Mouse (Mus musculus) brown adipose tissue, adult 24 weeks (tissue): Measurements from ENCODE around the gene Auts2. TPM values are rescaled to one million over a fixed set of nuclear protein-coding genes. Genes with fewer than 3 reads are reported as not detected.

ENCODE experiments used
- H3K27ac ChIP-seq: fragments of 200-500 bp; replicated peaks from 2 replicates; pipeline ENCODE4 v1.5.1; 2012; ENCODE audit warnings: low read depth, mild to moderate bottlenecking, low read length
- H3K4me1 ChIP-seq: fragments of 200-500 bp; 2 replicates; pipeline ENCODE4 v1.6.1; 2012; ENCODE audit warnings: low read length, mixed read lengths; ENCODE audit not compliant: control insufficient read depth, insufficient read depth, insufficient read length
- H3K4me3 ChIP-seq: fragments of 200-500 bp; 2 replicates; pipeline ENCODE4 v1.5.1; 2012; ENCODE audit warnings: low read depth, mild to moderate bottlenecking, low read length, moderate library complexity; ENCODE audit not compliant: insufficient read depth
- polyA plus RNA-seq: library from polyadenylated mRNA; stranded (reverse); fragments of >200 nt; gene quantifications from 2 replicates; pipeline ENCODE4 v1.2.4, GENCODE M21; 2012; ENCODE audit not compliant: missing spikeins, insufficient read depth, insufficient read length

Auts2 gene
- polyA plus RNA-seq, 1 experiment = 2.4 TPM

DNA sequence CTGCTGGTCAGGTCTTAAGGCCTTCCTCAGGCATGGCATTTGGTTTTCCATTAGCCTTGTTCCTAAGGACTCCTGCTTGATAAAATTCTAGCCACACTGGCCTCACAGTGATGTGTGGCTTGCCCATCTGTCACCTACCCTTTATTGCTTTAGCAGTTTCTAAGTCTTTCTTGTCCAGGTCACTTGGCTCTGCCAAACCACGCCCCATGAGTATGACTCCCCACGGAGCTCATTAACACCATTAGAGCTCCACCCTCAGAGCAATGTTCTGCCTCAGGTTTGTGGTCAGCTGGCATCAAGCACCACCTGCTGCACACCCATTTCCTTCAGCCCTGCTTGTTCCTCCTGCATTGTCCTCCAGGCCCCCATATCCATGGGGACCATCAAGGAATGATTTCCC, 330.7 kb downstream of the Auts2 start:
- Histone ChIP-seq H3K4me1 (no peaks in the 10 kb centered on the region), H3K4me3 (no peak overlapping the region), H3K27ac (no peak overlapping the region)

DNA sequence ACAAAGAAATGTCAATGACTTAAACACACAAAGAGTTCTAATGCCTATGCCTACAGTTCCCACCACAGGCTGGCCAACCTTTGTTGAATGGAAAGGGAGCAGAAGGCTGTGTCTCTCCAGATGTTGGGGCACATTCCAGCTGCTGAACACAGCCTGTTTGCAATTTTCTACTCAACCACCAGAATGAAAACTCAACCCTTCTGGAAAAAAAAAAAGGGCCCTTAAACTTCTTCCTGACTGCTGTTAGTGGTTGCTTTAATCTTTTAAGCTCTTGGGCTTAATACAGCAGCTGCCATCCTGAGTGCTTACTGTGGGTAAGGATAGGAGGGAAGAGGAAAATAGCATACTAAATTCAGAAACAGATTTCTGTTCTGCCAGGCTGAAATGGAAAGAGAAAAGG, 333.4 kb downstream of the Auts2 start:
- Histone ChIP-seq H3K4me1 (no peaks in the 10 kb centered on the region), H3K27ac (no peak overlapping the region), H3K4me3 (no peak overlapping the region)

DNA sequence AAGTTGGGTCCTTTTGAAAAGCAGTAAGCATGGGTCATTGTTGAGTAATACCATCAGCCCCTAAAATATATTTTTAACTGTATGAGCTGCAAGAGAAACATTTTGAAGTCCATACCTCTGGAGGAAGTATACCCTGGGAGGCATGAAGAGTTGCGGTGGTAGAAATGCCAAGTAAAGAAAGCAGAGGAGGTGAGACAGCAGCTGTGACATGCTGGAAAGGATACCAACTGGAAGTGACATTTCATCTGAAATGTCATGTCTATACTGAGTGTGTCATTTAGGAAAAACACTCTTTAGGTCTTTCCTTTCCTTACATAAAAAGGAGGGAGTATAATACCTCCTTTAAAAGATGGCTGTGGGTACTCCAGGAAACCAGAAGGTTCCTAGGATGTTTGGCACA, 336.9 kb downstream of the Auts2 start:
- Histone ChIP-seq H3K4me1 (no peaks in the 10 kb centered on the region; the same call in 1 of the 2 replicates), H3K27ac (no peak overlapping the region), H3K4me3 (no peak overlapping the region)

DNA sequence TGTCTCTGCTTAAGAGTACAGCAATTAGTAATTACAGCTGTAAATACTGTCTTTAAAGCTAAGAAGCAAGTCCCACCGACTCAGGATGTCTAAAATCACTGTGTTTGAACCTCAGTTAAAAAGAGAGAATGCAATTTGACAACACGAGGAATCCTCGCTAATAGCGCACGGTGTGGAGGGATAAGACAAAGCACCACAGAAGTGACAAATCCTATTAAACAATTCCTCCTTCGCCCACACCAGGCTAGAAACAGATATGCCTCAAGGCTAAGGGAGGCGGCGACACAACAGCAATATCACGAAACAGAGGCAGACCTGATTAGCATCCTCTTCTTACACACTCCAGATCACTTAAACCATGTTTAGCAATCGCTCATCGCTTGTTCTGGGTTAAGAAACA, 339.3 kb downstream of the Auts2 start:
- no peaks in the 10 kb centered on the region; the same call in 1 of the 2 replicates for H3K4me1 ChIP-seq
- H3K27ac ChIP-seq = no peak overlapping the region
- H3K4me3 ChIP-seq = no peak overlapping the region

DNA sequence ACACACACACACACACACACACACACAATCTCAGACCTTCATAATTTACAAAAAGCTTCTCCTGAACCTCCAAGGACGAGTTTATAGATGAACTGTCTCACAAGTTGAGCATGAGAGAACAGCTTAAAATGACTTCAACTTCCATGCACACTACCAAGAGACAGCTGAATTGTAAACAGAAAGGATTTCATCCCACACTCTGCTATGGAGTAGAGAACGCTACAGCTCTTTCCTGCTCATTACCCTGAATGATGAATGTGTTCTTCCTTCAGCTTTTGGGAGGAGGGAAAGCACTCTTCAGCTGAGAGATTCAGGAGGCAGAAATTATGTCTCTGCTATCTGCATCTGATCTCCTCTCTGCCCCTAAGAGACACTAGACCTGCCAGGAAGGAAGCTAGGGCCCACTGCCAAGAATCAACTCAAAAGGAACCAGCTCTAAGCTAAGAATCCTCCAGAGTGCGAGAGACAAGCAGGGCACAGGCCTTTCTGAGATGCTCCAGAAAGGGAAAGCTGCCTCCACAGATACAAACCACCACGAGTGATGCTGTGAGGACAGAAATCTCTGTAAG, 342.0 kb downstream of the Auts2 start:
- no peaks in the 10 kb centered on the region; the same call in 1 of the 2 replicates for H3K4me1 ChIP-seq
- no peak overlapping the region for H3K4me3 ChIP-seq
- no peak overlapping the region for H3K27ac ChIP-seq

DNA sequence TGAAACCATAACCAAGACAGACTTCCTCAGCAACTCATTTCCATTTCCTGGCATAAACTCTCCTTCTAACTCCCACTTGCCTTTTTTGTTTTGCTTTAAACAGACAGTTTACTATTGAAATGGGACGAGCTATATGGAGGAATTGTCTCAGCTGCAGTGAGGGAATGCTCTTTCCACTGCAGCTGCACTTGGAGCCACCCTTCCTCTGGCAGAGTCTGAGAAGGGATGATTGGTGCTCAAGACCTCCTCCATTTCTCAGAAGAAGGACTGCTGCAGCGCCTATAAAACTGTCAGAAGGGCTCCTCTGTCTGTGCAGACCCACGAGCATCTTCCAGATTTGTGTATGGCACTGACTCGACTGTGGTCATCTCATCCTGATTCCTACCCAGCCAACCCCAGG, 342.5 kb downstream of the Auts2 start:
- no peak overlapping the region for H3K4me3 ChIP-seq
- H3K27ac ChIP-seq = no peak overlapping the region
- no peaks in the 10 kb centered on the region; the same call in 1 of the 2 replicates for H3K4me1 ChIP-seq

GRCm38 (mm10) chr5:132195048-132195533, 348.1 kb downstream of the Auts2 start:
- Histone ChIP-seq H3K27ac (no peak overlapping the region), H3K4me1 (no peaks in the 10 kb centered on the region; the same call in 1 of the 2 replicates), H3K4me3 (no peak overlapping the region)

DNA sequence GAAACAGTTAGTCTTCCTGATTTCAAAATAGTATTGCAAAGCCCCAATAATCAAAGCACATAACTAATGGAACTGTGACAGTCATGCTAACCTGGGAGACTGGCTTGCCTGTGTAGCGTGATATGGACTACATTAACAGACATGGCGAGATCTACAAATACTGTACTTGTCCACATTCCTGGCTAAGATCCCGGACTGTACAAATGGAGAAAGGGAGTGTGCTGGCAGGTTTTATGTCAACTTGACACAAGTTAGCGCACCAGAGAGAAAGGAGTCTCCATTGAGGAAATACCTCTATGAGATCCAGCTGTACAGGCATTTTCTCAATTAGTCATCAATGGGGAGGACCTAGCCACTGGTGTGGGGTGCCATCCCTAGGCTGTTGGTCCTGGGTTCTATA, 353.0 kb downstream of the Auts2 start:
- H3K4me3 ChIP-seq = no peak overlapping the region
- no peak overlapping the region for H3K27ac ChIP-seq
- no peaks in the 10 kb centered on the region; the same call in 1 of the 2 replicates for H3K4me1 ChIP-seq

- H3K4me3 ChIP-seq = no peak overlapping the region
Measured at GRCm38 (mm10) chr5:132186659-132187058, 356.5 kb downstream of the Auts2 start.

DNA sequence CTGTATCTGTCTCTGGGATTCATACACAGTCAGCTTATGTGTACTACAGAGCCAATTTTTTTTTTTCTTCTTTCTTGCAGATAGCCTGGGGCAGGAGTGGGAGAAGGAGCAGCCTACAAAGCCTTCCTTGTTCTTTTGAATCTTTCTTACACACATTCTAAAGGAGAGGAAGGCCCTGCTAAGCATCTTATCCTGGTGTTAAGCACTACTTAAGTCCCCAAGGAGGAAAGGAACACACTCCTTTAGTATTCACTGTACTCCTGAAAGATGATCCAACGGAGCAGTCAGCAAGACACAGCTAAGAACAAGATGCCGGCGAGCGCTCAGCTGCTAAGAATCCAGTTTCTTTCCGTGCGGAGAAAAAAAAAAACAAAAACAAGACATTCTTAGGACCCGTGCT, 356.9 kb downstream of the Auts2 start:
- H3K4me3 ChIP-seq = no peak overlapping the region
- H3K27ac ChIP-seq = no peak overlapping the region
- H3K4me1 ChIP-seq = no peaks in the 10 kb centered on the region

More at GRCm38 (mm10) chr5:132186659-132187058, 356.5 kb downstream of the Auts2 start:
- no peaks in the 10 kb centered on the region for H3K4me1 ChIP-seq
- H3K27ac ChIP-seq = no peak overlapping the region

DNA sequence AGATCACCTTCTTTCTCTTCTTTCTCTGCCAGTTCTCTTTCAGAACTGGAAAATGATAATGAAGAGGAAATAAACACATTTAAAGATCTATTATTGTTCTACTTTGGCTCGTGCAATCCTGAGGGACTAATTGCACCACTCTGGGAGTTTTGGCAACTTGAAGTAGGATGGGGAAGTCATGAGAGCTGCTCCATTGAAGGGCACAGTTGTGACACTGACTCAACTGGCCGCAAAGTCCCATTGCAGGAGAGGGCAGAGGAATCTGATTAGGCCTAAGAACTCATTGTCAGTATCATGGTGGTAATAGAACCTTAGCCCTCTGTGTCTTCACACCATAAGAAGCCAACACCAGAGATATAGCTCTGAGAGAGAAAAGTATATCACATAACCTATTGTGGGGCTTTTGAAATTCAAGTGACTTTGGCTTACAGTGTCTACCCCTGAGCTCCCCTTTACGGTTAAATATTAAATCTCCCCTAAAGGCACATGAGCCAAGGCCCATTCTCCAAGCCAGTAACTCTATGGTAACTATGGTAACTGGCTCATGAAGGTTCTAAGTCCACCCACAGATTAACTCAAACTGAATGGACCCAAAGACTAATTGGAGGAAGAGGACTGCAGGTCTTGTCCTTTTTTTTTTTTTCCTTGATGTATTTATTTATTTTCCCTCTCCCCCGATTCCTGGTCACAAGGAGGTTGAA, 358.6 kb downstream of the Auts2 start:
- H3K4me3 ChIP-seq = no peak overlapping the region
- H3K27ac ChIP-seq = no peak overlapping the region
- H3K4me1 ChIP-seq = no peaks in the 10 kb centered on the region

DNA sequence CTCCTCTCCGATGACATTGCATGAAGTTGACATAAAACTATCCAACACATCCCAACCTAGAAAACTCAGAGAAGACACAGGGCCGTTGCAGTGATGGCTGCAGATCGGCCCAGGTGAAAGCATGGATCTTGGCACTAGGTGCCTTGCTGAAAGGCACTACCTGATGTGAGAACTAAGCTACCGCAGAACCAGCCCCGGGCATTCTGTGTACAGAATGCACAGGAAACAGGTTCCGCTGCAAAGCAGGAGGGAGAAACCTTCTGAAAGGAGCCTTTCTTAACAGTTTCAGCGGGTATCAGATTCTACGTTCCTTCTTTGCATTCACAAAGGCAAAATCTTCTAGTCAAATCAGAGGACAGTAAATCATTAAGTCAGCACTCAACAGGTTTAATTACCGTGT, 361.1 kb downstream of the Auts2 start:
- Histone ChIP-seq H3K4me3 (no peak overlapping the region), H3K27ac (no peak overlapping the region), H3K4me1 (no peaks in the 10 kb centered on the region)

DNA sequence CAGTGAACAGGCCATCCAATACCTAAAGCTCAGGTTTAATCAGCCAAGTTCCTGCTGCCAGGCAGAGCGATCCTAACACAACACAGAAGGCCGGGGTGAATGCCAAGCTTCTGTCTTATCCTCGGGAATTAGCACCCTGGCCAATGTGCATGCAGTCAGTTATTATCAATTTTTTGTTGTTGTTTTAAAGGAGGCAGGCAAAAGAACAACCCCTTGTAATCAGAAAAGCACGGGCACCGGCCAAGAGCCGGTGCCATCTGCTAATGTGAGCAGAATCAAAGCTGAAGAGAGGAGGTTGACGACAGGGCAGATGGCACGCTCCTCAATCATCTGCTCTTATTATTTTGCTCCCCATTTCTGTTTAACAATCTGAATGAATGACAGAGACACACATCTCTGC, 373.1 kb downstream of the Auts2 start:
- H3K4me3 ChIP-seq = no peak overlapping the region
- H3K27ac ChIP-seq = no peak overlapping the region
- H3K4me1 ChIP-seq = no peaks in the 10 kb centered on the region

- Histone ChIP-seq H3K4me3 (no peak overlapping the region), H3K4me1 (no peaks in the 10 kb centered on the region), H3K27ac (no peak overlapping the region)
Measured at GRCm38 (mm10) chr5:132168805-132169204, 374.3 kb downstream of the Auts2 start.

- H3K4me3 ChIP-seq = no peak overlapping the region
- no peaks in the 10 kb centered on the region for H3K4me1 ChIP-seq
- no peak overlapping the region for H3K27ac ChIP-seq
Measured at GRCm38 (mm10) chr5:132168224-132168623, 374.9 kb downstream of the Auts2 start.

GRCm38 (mm10) chr5:132166559-132166958, 376.6 kb downstream of the Auts2 start:
- Histone ChIP-seq H3K4me1 (no peaks in the 10 kb centered on the region), H3K4me3 (no peak overlapping the region), H3K27ac (no peak overlapping the region)
